Mouse (Mus musculus): ENCODE results near the gene Tbc1d25.

DNA sequence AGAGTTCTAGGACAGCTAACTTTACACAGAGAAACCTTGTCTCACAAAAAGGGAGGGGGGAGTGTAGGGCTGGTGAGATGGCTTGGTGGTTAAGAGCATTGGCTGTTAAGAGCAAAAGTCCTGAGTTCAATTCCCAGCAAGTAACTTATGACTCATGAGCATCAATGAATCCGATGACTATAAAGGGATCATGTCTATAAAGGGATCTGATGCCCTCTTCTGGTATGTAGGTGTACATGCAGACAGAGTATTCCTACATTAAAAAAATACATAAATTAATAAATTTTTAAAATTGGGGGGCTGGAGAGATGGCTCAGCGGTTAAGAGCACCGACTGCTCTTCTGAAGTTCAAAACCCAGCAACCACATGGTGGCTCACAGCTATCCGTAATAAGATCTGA lies 60.7 kb downstream of the Tbc1d25 start:
- TF ChIP-seq CTCF (IDR thresholded peaks at IDR 0.05; ENCODE audit: borderline replicate concordance, insufficient read depth, low read length) (no peak), POLR2A (IDR thresholded peaks at IDR 0.05; ENCODE audit: low read depth, low read length) (no peak)

All from embryonic fibroblast, embryonic 13.5 days (primary cell).